Mouse (Mus musculus) central nervous system, embryonic 14 days (tissue): Measurements from ENCODE around the gene Olfr818. TPM values are rescaled to one million over a fixed set of nuclear protein-coding genes. Genes with fewer than 3 reads are reported as not detected.

Experiments used
- polyA plus RNA-seq: library from polyadenylated mRNA; depleted of rRNA; stranded (reverse); fragments of >200 nt; gene quantifications from 2 replicates; pipeline ENCODE4 v1.2.3, GENCODE M21; 2012; rRNA removed

Gene Olfr818
- not detected in 2 replicates for polyA plus RNA-seq

DNA sequence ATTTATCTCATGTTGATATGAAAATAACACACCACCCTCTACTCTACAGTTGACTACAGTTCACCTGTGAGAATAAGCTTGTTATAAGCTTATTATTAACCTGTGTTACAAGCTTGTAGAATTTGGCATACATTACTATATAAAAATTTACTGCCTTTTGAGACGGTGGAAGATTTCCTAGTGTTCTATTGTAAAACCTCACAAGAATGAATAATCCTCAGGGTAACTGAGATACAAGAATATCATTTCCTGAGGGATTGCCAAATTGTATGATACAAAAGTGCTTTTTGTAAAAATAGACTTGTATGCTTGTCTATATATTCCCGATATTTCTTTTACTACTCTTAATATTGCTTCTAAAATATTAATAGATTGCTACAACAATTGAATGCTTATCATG lies at the start of gene Olfr818:
Gene Olfr818, minus strand, starts transcription at position 101 of the 400 bp plus-strand sequence.

GRCm38 (mm10) chr10:129984962-129985361 lies 36.1 kb upstream of the Olfr818 start, which contains the start of gene Gm10310:
Gene Gm10310 (minus strand): TSS chr10:129985062.

DNA sequence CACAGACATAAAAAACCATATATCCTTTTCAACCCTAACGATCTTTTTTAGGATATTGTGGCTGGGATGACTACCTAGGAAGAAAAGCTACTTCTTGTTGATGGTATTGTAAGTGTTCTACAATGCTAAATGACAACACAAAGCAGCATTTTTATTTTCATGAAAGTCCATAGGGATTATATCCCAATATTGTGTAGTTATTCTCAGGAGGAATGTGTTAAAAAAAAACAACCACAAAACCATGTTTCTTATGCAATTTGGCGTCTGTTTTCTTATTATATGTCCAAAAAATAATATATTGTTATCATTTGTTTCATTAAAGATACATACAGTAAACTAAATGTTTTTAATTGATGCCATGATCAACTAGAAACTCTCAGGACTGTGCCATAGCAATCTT lies 27.1 kb upstream of the Olfr818 start, which contains the start of gene Olfr247:
Gene Olfr247, minus strand, starts transcription at position 101 of the 400 bp plus-strand sequence.

DNA sequence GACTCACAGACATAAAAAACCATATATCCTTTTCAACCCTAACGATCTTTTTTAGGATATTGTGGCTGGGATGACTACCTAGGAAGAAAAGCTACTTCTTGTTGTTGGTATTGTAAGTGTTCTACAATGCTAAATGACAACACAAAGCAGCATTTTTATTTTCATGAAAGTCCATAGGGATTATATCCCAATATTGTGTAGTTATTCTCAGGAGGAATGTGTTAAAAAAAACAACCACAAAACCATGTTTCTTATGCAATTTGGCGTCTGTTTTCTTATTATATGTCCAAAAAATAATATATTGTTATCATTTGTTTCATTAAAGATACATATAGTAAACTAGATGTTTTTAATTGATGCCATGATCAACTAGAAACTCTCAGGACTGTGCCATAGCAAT lies 18.3 kb upstream of the Olfr818 start, which contains the start of gene Olfr819:
Gene Olfr819, minus strand, starts transcription at position 101 of the 400 bp plus-strand sequence.

GRCm38 (mm10) chr10:129915497-129915896 lies 33.4 kb downstream of the Olfr818 start, which contains the start of gene Olfr816:
Gene Olfr816 (minus strand): TSS chr10:129915597.

GRCm38 (mm10) chr10:129905767-129906166 lies 43.1 kb downstream of the Olfr818 start, which contains the start of gene Olfr815:
Gene Olfr815 (minus strand): TSS chr10:129905867.

Other genes starting within 250 kb of the Olfr818 start
- not detected in 2 replicates for gene Olfr804, start 245.9 kb downstream of the Olfr818 start, polyA plus RNA-seq
- not detected in 2 replicates for gene Olfr805, start 219.7 kb downstream of the Olfr818 start, polyA plus RNA-seq
- gene Olfr806, start 207.2 kb downstream of the Olfr818 start, polyA plus RNA-seq = not detected in 2 replicates
- gene Olfr807, start 191.3 kb downstream of the Olfr818 start, polyA plus RNA-seq = not detected in 2 replicates
- not detected in 2 replicates for gene Olfr808, start 183.6 kb downstream of the Olfr818 start, polyA plus RNA-seq
- not detected in 2 replicates for gene Olfr809, start 174.5 kb downstream of the Olfr818 start, polyA plus RNA-seq
- not detected in 2 replicates for gene Olfr810, start 154.2 kb downstream of the Olfr818 start, polyA plus RNA-seq
- gene Olfr811, start 144.7 kb downstream of the Olfr818 start, polyA plus RNA-seq = not detected in 2 replicates
- gene Olfr812, start 103.0 kb downstream of the Olfr818 start, polyA plus RNA-seq = not detected in 2 replicates
- gene Olfr813, start 93.7 kb downstream of the Olfr818 start, polyA plus RNA-seq = not detected in 2 replicates
- gene Olfr814, start 69.2 kb downstream of the Olfr818 start, polyA plus RNA-seq = not detected in 2 replicates
- gene Olfr815, start 43.2 kb downstream of the Olfr818 start, polyA plus RNA-seq = not detected in 2 replicates
- not detected in 2 replicates for gene Olfr816, start 33.5 kb downstream of the Olfr818 start, polyA plus RNA-seq
- gene Olfr819, start 18.2 kb upstream of the Olfr818 start, polyA plus RNA-seq = not detected in 2 replicates
- not detected in 2 replicates for gene Olfr247, start 27.0 kb upstream of the Olfr818 start, polyA plus RNA-seq
- not detected in 2 replicates for gene Gm10310, start 36.0 kb upstream of the Olfr818 start, polyA plus RNA-seq
- not detected in 2 replicates for gene Olfr820, start 63.5 kb upstream of the Olfr818 start, polyA plus RNA-seq
- gene Olfr821, start 81.2 kb upstream of the Olfr818 start, polyA plus RNA-seq = not detected in 2 replicates
- not detected in 2 replicates for gene Olfr822, start 122.1 kb upstream of the Olfr818 start, polyA plus RNA-seq
- gene Olfr823, start 166.3 kb upstream of the Olfr818 start, polyA plus RNA-seq = not detected in 2 replicates
- not detected in 2 replicates for gene Olfr824, start 180.9 kb upstream of the Olfr818 start, polyA plus RNA-seq
- gene Olfr825, start 217.7 kb upstream of the Olfr818 start, polyA plus RNA-seq = not detected in 2 replicates
- not detected in 2 replicates for gene Olfr826, start 235.1 kb upstream of the Olfr818 start, polyA plus RNA-seq